Mouse (Mus musculus) megakaryocyte, embryonic 14.5 days (primary cell): ENCODE measurements around the gene Borcs6. TPM values are rescaled to one million over a fixed set of nuclear protein-coding genes. Genes with fewer than 3 reads are reported as not detected.

Source experiments
- H3K27me3 ChIP-seq: replicated peaks from 2 replicates; pipeline ENCODE3; 2012; ENCODE audit warnings: inconsistent platforms
- H3K36me3 ChIP-seq: replicated peaks from 2 replicates; pipeline ENCODE3; 2012; ENCODE audit warnings: low read length, inconsistent platforms, mixed read lengths
- H3K4me1 ChIP-seq: 2 replicates; pipeline ENCODE4 v1.6.1; 2012; ENCODE audit warnings: inconsistent platforms
- H3K4me3 ChIP-seq: replicated peaks from 2 replicates; pipeline ENCODE3; 2012; ENCODE audit warnings: moderate library complexity, mild to moderate bottlenecking, inconsistent platforms
- H3K9me3 ChIP-seq: 2 replicates; pipeline ENCODE4 v1.6.1; 2012; ENCODE audit warnings: inconsistent platforms
- FLI1 ChIP-seq: IDR thresholded peaks from 2 replicates; pipeline ENCODE4 v1.6.1; 2012; ENCODE audit warnings: low read length, inconsistent platforms, mixed read lengths
- GATA1 ChIP-seq: IDR thresholded peaks from 3 replicates; pipeline ENCODE4 v1.6.1; 2012; ENCODE audit warnings: mixed read lengths, low read length, inconsistent platforms, borderline replicate concordance
- polyA plus RNA-seq: library from polyadenylated mRNA; stranded (reverse); fragments of >175 nt; gene quantifications from 2 replicates; pipeline ENCODE4 v1.2.3, GENCODE M21; 2012; ENCODE audit warnings: low replicate concordance; ENCODE audit not compliant: insufficient read depth

Borcs6 gene
- polyA plus RNA-seq, 1 experiment = 60.9 TPM

GRCm38 (mm10) chr11:69061255-69061912 lies 1.9 kb downstream of the Borcs6 start:
- TF ChIP-seq GATA1 = no peak
- TF ChIP-seq FLI1 = no peak
- no peaks in the 10 kb centered on the region for H3K27me3 ChIP-seq
- H3K9me3 ChIP-seq = no peaks in the 10 kb centered on the region
- H3K4me1 ChIP-seq = peaks cover 49% of the 10 kb centered on the region
- peak overlapping the region; percentile 93 for H3K4me3 ChIP-seq
- H3K36me3 ChIP-seq = peaks cover 4% of the 10 kb centered on the region

GRCm38 (mm10) chr11:69062194-69062760 lies 2.8 kb downstream of the Borcs6 start:
- peaks cover 55% of the 10 kb centered on the region for H3K4me1 ChIP-seq
- TF ChIP-seq GATA1 (no peak), FLI1 (no peak)
- no peaks in the 10 kb centered on the region for H3K27me3 ChIP-seq
- H3K4me3 ChIP-seq = peak overlapping the region; percentile 93
- H3K9me3 ChIP-seq = no peaks in the 10 kb centered on the region
- H3K36me3 ChIP-seq = no peaks in the 10 kb centered on the region

- Histone ChIP-seq H3K4me1 (peaks cover 58% of the 10 kb centered on the region), H3K9me3 (no peaks in the 10 kb centered on the region), H3K27me3 (no peaks in the 10 kb centered on the region), H3K36me3 (no peaks in the 10 kb centered on the region), H3K4me3 (peak overlapping the region; percentile 93)
- TF ChIP-seq GATA1 (no peak), FLI1 (no peak)
Observed at GRCm38 (mm10) chr11:69062761-69063224, 3.3 kb downstream of the Borcs6 start.

- Histone ChIP-seq H3K4me1 (peaks cover 51% of the 10 kb centered on the region), H3K27me3 (no peaks in the 10 kb centered on the region)
- TF ChIP-seq GATA1 = no peak
- no peak for TF ChIP-seq FLI1
Observed at GRCm38 (mm10) chr11:69063413-69064201, 4.1 kb downstream of the Borcs6 start.

GRCm38 (mm10) chr11:69064259-69065133 lies 5.0 kb downstream of the Borcs6 start:
- Histone ChIP-seq H3K4me3 (peak overlapping the region; percentile 93), H3K4me1 (peaks cover 51% of the 10 kb centered on the region), H3K9me3 (no peaks in the 10 kb centered on the region), H3K27me3 (no peaks in the 10 kb centered on the region), H3K36me3 (no peaks in the 10 kb centered on the region)
- TF ChIP-seq GATA1 (no peak), FLI1 (no peak)

More at GRCm38 (mm10) chr11:69063413-69064201, 4.1 kb downstream of the Borcs6 start:
- no peaks in the 10 kb centered on the region for H3K36me3 ChIP-seq
- H3K4me3 ChIP-seq = peak overlapping the region; percentile 93
- no peaks in the 10 kb centered on the region for H3K9me3 ChIP-seq

GRCm38 (mm10) chr11:69065394-69065925 lies 5.9 kb downstream of the Borcs6 start:
- TF ChIP-seq FLI1 (no peak), GATA1 (no peak)
- H3K4me3 ChIP-seq = peak overlapping the region; percentile 33

GRCm38 (mm10) chr11:69066163-69066861 lies 6.8 kb downstream of the Borcs6 start:
- no peaks in the 10 kb centered on the region for H3K27me3 ChIP-seq
- 0 out of 3 replicates have a peak, but pooled peaks have one; percentile 54 for TF ChIP-seq GATA1
- no peak for TF ChIP-seq FLI1
- H3K4me3 ChIP-seq = peak overlapping the region; percentile 90
- H3K4me1 ChIP-seq = peaks cover 59% of the 10 kb centered on the region
- H3K9me3 ChIP-seq = no peaks in the 10 kb centered on the region
- H3K36me3 ChIP-seq = no peaks in the 10 kb centered on the region

More at GRCm38 (mm10) chr11:69065394-69065925, 5.9 kb downstream of the Borcs6 start:
- Histone ChIP-seq H3K36me3 (no peaks in the 10 kb centered on the region), H3K9me3 (no peaks in the 10 kb centered on the region), H3K4me1 (peaks cover 60% of the 10 kb centered on the region), H3K27me3 (no peaks in the 10 kb centered on the region)

- TF ChIP-seq FLI1 (no peak), GATA1 (no peak)
- Histone ChIP-seq H3K9me3 (no peaks in the 10 kb centered on the region), H3K4me1 (peaks cover 59% of the 10 kb centered on the region), H3K36me3 (no peaks in the 10 kb centered on the region), H3K27me3 (no peaks in the 10 kb centered on the region), H3K4me3 (peak overlapping the region; percentile 28)
Observed at GRCm38 (mm10) chr11:69066956-69067355, 7.4 kb downstream of the Borcs6 start.
